Mouse (Mus musculus): ENCODE data around the gene Limch1. TPM values are rescaled to one million over a fixed set of nuclear protein-coding genes. Genes with fewer than 3 reads are reported as not detected.
A peak's percentile ranks its signal among the peaks of the same experiment; 100 is the strongest.

Limch1 gene
- polyA plus RNA-seq, 1 experiment from 2014 or later: 48.4 TPM

DNA sequence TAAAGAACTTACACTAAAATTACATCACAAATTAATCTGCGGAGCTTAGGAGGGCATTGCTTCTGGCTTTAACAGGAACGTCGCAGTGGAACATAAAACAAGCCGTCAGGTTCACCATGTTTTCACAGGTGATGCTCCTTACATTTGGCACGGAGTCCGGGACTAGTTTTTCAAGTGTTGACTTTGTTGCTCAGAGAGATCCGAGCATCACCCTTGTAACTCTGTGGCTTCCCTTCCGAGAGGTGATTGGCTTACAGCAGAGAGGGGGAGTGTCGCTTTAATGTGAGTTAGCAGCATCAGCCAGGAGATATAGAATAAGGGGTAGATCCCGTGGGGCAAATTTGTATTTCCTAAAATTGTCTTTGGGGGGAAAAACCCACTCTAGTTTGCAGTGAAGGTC lies 212.0 kb downstream of the Limch1 start:
- no peak overlapping the region for H3K4me2 ChIP-seq
- H3K36me3 ChIP-seq (ENCODE audit: poor library complexity, severe bottlenecking): 0 out of 2 replicates have a peak, but pooled peaks cover 3% of the 10 kb centered on the region
- H3K27ac ChIP-seq: no peak overlapping the region
- peaks cover 20% of the 10 kb centered on the region for H3K4me1 ChIP-seq
- H3K9ac ChIP-seq: no peak overlapping the region
- ATAC-seq: no peak
- H3K4me3 ChIP-seq: no peak overlapping the region
- H3K27me3 ChIP-seq: no peaks in the 10 kb centered on the region
- H3K9me3 ChIP-seq (replicated peaks): peaks cover 3% of the 10 kb centered on the region; the same call in 1 of the 2 replicates
- 85% methylated on average over 10 of the region's 10 CpGs for WGBS

DNA sequence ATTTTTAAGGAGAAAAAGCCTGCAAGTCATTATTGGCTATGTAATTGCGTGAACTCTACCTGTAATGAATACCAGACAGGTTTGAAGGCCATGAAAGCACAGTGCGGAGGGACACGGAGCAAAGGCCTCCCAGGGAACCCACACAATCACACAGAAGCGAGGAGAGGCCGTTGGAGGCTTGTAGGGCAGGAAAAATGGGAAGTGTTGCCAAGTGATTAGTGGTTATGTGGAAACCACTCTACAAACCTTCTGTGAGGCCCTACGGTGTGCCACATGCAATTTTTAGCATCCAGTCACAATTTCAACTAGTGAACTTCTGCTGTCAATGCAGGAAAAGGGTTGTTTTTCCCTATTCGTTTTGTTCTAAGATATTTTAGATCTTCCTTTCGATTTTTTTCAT lies 212.5 kb downstream of the Limch1 start:
- Histone ChIP-seq H3K9me3 (replicated peaks) (no peaks in the 10 kb centered on the region), H3K4me2 (no peak overlapping the region), H3K9ac (no peak overlapping the region), H3K36me3 (ENCODE audit: poor library complexity, severe bottlenecking) (0 out of 2 replicates have a peak, but pooled peaks cover 3% of the 10 kb centered on the region), H3K27me3 (no peaks in the 10 kb centered on the region), H3K27ac (no peak overlapping the region), H3K4me3 (no peak overlapping the region), H3K4me1 (peaks cover 20% of the 10 kb centered on the region)
- ATAC-seq: no peak
- WGBS: 80% methylated on average over 8 of the region's 8 CpGs

DNA sequence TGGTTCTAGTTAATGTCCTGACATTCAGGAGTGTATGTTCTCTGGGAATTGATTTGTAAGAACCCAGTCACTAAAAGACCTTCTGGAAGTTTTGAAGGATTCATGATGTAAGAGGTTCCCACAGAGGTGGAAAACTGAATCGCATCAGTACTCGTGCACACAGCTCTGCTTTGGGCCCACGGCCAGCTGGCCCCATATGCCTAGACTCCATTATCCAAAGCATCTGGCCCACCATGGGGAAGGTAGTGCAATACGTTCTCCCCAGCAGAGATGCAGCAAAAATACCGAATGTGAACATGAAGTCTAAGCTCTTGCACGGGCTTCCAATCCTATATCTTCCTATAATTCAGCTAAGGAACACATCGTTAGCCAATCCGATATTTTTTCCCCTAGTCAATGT lies 214.3 kb downstream of the Limch1 start:
- Histone ChIP-seq H3K4me3 (no peak overlapping the region), H3K9ac (no peak overlapping the region), H3K36me3 (ENCODE audit: poor library complexity, severe bottlenecking) (0 out of 2 replicates have a peak, but pooled peaks cover 3% of the 10 kb centered on the region), H3K9me3 (replicated peaks) (no peaks in the 10 kb centered on the region), H3K4me1 (peaks cover 2% of the 10 kb centered on the region; the same call in 1 of the 2 replicates), H3K4me2 (no peak overlapping the region), H3K27ac (no peak overlapping the region), H3K27me3 (no peaks in the 10 kb centered on the region)
- WGBS: 80% methylated on average over 8 of the region's 8 CpGs
- ATAC-seq: no peak

DNA sequence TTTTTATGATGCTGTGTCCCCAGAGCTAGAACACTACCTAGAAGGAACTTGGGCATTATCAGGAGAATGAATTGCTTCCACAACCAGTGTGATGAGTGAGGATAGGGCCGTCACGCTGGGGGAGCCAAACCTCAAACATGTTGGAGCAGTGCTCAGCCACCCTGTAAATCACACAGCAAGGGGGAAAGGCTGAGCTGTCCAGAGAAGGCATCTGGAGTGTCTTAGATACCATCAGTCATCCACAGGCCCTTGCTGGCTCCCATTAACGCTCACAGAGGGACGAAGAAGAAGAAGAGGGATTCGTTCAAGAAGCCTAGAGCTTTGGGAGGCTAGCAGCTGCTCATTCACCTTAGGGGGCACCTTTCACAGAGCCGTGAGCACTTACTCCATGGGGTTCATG lies 219.8 kb downstream of the Limch1 start:
- WGBS: 75% methylated on average over 6 of the region's 6 CpGs
- Histone ChIP-seq H3K27me3 (no peaks in the 10 kb centered on the region), H3K27ac (no peak overlapping the region), H3K9ac (no peak overlapping the region), H3K4me3 (no peak overlapping the region), H3K4me2 (no peak overlapping the region), H3K36me3 (ENCODE audit: poor library complexity, severe bottlenecking) (0 out of 2 replicates have a peak, but pooled peaks cover 3% of the 10 kb centered on the region), H3K9me3 (replicated peaks) (no peaks in the 10 kb centered on the region), H3K4me1 (peaks cover 28% of the 10 kb centered on the region)
- no peak for ATAC-seq

DNA sequence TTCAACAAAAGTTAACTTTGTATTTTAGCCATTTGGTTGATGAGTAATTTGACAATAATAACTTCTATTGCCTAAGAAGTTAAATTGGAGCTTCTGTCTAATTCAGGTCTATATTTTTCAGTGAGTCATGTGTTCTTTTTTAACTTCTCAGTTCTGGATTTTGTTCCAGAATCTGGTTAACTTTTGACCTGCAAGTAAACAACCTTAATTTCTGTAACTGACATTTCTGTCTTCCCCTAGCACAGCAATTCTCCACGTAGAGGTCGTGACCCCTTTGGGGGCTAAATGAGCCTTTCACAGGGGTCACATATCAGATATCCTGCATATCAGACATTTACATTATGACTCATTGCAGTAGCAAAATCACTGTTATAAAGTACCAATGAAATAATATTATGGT lies 221.5 kb downstream of the Limch1 start:
- no peaks in the 10 kb centered on the region for H3K27me3 ChIP-seq
- ATAC-seq: no peak

DNA sequence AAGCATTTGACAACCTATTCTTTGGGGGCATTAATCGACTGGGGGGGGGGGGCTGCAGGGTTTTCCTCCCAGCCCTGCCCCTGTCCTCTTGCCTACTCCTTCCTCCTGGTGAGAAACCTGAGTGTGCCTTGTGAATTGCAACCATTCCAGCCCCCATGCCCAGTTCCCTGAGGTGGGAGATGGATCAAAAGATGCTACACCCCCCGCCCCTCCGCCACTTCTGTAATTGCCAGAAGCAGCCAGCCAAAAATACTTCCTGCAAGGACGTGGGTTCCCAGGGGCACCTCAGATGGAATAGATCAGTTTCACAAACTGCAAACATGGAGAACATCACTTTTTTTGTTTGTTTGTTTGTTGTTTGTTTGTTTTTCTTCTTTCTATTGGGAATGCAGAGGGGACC lies 222.0 kb downstream of the Limch1 start:
- Histone ChIP-seq H3K4me1 (peaks cover 28% of the 10 kb centered on the region), H3K9ac (peak overlapping the region; percentile 56), H3K27ac (peak overlapping the region; percentile 73), H3K36me3 (ENCODE audit: poor library complexity, severe bottlenecking) (no peaks in the 10 kb centered on the region), H3K27me3 (no peaks in the 10 kb centered on the region), H3K9me3 (replicated peaks) (no peaks in the 10 kb centered on the region), H3K4me2 (peak overlapping the region; percentile 56), H3K4me3 (peak overlapping the region; percentile 27)
- WGBS: 39% methylated on average over 4 of the region's 4 CpGs
- peak; percentile 11; the same call in 1 of the 2 replicates for ATAC-seq

More for the DNA sequence above, 221.5 kb downstream of the Limch1 start:
- WGBS: 81% methylated on average over 2 of the region's 2 CpGs
- Histone ChIP-seq H3K9me3 (replicated peaks) (no peaks in the 10 kb centered on the region), H3K4me1 (peaks cover 28% of the 10 kb centered on the region), H3K9ac (no peak overlapping the region), H3K4me3 (no peak overlapping the region), H3K36me3 (ENCODE audit: poor library complexity, severe bottlenecking) (no peaks in the 10 kb centered on the region), H3K4me2 (peak overlapping the region; percentile 56; the same call in 1 of the 2 replicates), H3K27ac (peak overlapping the region; percentile 73; the same call in 1 of the 2 replicates)

DNA sequence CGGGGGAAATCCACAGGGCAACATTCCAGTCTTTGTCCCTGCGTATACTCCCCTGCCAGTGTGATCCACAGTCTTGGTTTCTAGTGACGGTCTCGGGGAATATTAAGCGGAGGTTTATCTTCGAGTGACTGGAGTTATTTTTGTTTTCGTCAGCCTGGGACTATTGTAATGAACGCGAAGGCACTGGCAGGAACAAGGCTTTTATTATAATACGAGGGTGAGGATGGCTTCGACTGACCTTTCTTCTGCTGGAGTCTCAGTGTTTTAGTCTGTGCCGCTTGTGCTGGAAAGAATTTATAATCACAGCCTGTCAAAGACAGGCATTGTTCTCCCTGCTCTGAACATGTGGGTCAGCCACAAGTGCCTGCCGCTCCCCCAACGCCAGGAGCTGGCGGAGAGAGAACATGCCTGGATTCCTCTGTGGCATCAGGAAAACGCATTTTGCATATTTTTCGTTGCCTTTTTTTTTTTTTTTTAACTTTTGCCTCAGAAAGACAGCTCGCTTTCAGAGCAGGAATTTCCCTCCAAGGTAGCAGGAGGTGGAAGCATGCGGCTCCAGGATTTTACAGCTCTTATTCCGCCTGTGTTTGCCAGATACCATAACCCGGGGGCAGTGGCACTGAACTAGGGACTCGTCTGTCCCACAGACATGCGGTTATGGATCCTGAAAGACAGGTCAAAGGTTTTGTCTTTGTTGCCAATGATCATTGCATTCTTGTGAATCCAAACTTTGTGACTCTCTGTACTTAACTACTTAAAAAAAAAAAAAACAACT lies 222.6 kb downstream of the Limch1 start:
- Histone ChIP-seq H3K9me3 (replicated peaks) (no peaks in the 10 kb centered on the region), H3K27me3 (no peaks in the 10 kb centered on the region), H3K27ac (peak overlapping the region; percentile 73), H3K36me3 (ENCODE audit: poor library complexity, severe bottlenecking) (no peaks in the 10 kb centered on the region), H3K4me2 (peak overlapping the region; percentile 56), H3K9ac (peak overlapping the region; percentile 56), H3K4me1 (peaks cover 28% of the 10 kb centered on the region), H3K4me3 (peak overlapping the region; percentile 27)
- ATAC-seq: peak; percentile 90
- WGBS: 4% methylated on average over 23 of the region's 23 CpGs

DNA sequence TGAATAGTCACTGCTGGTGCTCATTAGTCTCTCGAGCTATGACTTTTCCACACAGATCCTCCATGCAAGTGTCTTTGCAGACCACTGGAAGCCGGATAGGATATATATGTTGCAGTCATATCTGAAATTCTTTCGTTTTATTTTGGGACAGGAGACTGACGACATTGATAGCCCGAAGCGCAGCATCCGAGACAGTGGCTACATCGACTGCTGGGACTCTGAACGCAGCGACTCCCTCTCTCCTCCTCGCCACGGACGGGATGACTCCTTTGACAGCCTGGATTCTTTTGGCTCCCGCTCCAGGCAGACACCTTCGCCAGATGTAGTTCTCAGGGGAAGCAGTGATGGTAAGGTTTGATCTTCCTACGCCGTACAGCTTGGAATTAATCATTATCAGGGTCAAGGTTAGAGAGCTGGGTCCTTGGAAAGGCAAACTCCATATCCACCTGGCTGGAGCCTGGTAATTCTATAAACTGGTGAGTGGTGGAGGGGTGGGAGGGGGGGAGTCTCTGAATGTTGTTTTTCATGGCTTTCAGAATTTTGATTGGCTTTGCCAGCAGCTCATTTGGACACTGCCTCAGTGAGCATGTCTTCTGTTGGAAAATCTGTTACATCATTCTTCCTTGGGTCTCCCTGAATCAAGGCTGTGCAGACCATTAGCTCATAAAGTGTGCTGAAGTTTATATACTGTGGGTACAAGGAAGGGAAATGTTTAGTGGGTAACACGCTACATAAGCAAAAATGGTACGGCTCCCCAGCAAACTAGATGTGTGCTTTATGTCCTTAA lies 223.5 kb downstream of the Limch1 start:
- 0 out of 2 replicates have a peak, but pooled peaks have one; percentile 32 for ATAC-seq
- Histone ChIP-seq H3K4me2 (peak overlapping the region; percentile 56), H3K27ac (peak overlapping the region; percentile 73), H3K36me3 (ENCODE audit: poor library complexity, severe bottlenecking) (no peaks in the 10 kb centered on the region), H3K4me3 (0 out of 2 replicates have a peak overlapping the region, but pooled peaks have one; percentile 6), H3K4me1 (peaks cover 28% of the 10 kb centered on the region), H3K9ac (peak overlapping the region; percentile 19; the same call in 1 of the 2 replicates), H3K9me3 (replicated peaks) (no peaks in the 10 kb centered on the region), H3K27me3 (no peaks in the 10 kb centered on the region)
- 65% methylated on average over 19 of the region's 19 CpGs for WGBS

DNA sequence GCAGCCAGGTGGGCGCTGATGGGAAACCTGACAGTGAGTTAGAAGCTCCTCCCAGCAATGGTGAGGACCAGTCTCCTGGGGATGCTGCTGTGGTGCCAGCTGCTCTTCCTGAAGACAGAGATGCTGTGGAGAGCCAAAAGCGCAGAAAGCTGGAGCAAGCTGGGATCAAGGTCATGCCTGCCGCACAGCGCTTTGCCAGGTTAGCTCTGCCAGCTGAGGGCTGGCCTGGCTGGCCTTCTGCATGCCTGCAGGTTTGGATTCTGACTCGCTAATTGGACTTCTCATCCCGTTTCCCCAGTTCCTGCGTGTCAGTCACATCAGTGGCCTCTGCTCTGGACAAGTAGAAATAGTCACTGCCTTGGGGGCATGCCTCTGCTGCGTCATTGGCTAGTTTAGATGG lies 230.0 kb downstream of the Limch1 start:
- WGBS: 93% methylated on average over 8 of the region's 8 CpGs
- no peak overlapping the region for H3K27ac ChIP-seq
- ATAC-seq: no peak

DNA sequence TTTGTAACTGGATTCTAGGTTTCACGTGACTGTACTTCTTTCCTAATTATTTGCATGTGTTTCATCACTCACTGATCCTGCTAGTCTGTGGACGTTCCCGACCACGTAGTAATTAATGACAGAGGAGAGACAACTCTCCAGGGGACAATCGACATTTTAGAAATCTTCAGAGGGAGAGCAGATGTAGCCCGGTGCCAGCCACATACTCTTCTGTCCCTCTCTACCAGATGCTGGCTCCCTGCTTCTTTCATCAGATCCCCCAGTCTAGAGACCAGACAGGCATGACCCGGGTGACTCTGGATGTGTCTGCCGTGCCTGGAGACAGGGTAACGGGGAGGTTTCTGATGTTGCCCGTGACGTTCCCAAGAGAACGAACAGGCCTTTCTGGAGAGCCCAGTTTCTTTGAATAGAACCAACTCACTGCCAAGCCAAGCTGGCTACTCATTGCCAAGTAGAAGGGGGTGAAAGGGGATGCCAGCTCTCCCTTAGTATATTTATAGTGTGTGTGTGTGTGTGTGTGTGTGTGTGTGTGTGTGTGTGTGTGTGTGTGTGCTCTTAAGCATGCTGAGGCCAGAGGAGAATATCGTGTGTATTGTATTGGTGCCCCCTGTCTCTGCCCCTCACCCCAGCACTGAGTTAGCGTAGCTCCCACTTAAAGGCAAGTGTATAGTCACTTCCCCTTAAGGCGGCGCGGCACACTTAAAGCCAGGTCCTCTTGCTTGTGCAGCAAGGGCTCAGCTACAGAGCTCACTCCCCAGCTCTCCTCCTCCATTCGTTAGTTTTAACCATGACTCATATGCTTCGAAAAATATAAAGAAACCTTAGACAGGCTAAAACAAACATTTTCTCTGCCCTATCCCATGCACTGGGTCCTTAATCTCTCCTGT lies 233.9 kb downstream of the Limch1 start:
- H3K4me3 ChIP-seq: no peak overlapping the region
- no peak overlapping the region for H3K9ac ChIP-seq
- no peak overlapping the region for H3K4me2 ChIP-seq
- ATAC-seq: peak; percentile 62
- peak overlapping the region; percentile 25; the same call in 1 of the 2 replicates for H3K27ac ChIP-seq
- no peaks in the 10 kb centered on the region for H3K27me3 ChIP-seq
- WGBS: 62% methylated on average over 19 of the region's 19 CpGs
- H3K9me3 ChIP-seq (replicated peaks): no peaks in the 10 kb centered on the region
- H3K36me3 ChIP-seq (ENCODE audit: poor library complexity, severe bottlenecking): peaks cover 17% of the 10 kb centered on the region
- H3K4me1 ChIP-seq: peaks cover 18% of the 10 kb centered on the region

More for the DNA sequence above, 230.0 kb downstream of the Limch1 start:
- no peak overlapping the region for H3K4me3 ChIP-seq
- H3K36me3 ChIP-seq (ENCODE audit: poor library complexity, severe bottlenecking): peaks cover 21% of the 10 kb centered on the region
- no peaks in the 10 kb centered on the region for H3K27me3 ChIP-seq
- no peak overlapping the region for H3K4me2 ChIP-seq
- no peaks in the 10 kb centered on the region for H3K9me3 ChIP-seq (replicated peaks)
- no peak overlapping the region for H3K9ac ChIP-seq
- peaks cover 11% of the 10 kb centered on the region for H3K4me1 ChIP-seq

DNA sequence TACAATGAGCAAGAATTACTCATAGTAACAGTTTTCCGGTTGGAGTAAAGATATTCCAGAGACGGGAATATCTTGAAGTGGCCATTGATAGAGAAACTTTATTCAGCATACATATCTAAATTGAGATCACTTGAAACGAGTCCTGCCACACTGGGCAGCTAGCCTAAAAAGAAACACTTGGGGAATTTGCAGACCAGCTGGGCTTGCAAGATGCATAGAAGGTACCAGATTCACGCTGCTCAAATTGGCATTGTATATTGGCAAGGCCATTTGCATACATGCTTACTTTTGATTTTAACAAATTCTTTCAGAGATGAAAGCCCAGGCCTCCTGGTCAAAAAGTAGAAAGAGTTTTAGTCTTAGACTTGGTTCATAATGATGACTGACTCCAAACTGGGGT lies 235.2 kb downstream of the Limch1 start:
- H3K27me3 ChIP-seq: no peaks in the 10 kb centered on the region
- 69% methylated on average over 4 of the region's 4 CpGs for WGBS
- no peak overlapping the region for H3K4me2 ChIP-seq
- H3K4me1 ChIP-seq: peaks cover 18% of the 10 kb centered on the region
- H3K36me3 ChIP-seq (ENCODE audit: poor library complexity, severe bottlenecking): peaks cover 8% of the 10 kb centered on the region
- no peak overlapping the region for H3K27ac ChIP-seq
- peak; percentile 57; the same call in 1 of the 2 replicates for ATAC-seq
- H3K4me3 ChIP-seq: no peak overlapping the region
- no peak overlapping the region for H3K9ac ChIP-seq
- no peaks in the 10 kb centered on the region for H3K9me3 ChIP-seq (replicated peaks)
